Mouse (Mus musculus) MEL (cell line): ENCODE data around the gene Btbd17. TPM values are rescaled to one million over a fixed set of nuclear protein-coding genes. Genes with fewer than 3 reads are reported as not detected.

ENCODE experiments used
- DNase-seq: peaks from one replicate; pipeline ENCODE4 v3.0.0; 2011; ENCODE audit warnings: low read depth, low spot score
- H3K27ac ChIP-seq: 2 replicates; pipeline ENCODE4 v1.5.1; 2012; ENCODE audit warnings: low read depth, mild to moderate bottlenecking, control low read depth, low read length, moderate library complexity; ENCODE audit not compliant: control insufficient read depth
- H3K27me3 ChIP-seq, 2 experiments: fragments of 150-350 bp in 1 of 2; sonication (generic) in 1 of 2; 2 replicates each; pipeline ENCODE4 v1.6.1; 2012; ENCODE audit warnings: low read length in 2 of 2, mild to moderate bottlenecking in 2 of 2, improper control_type of control experiment in 1 of 2, moderate library complexity in 1 of 2; ENCODE audit not compliant: insufficient read depth in 2 of 2, control insufficient read depth in 1 of 2
- H3K36me3 ChIP-seq, 2 experiments: 2 replicates each; pipeline ENCODE4 v1.6.1; 2012 to 2014; ENCODE audit warnings: low read length in 2 of 2, improper control_type of control experiment in 1 of 2, inconsistent platforms in 1 of 2, mild to moderate bottlenecking in 1 of 2; ENCODE audit not compliant: insufficient read depth in 2 of 2, control insufficient read depth in 1 of 2
- H3K4me1 ChIP-seq, 2 experiments: fragments of 150-350 bp in 1 of 2; sonication (generic) in 1 of 2; 2 replicates each; pipeline ENCODE4 v1.6.1; 2012; ENCODE audit warnings: low read length in 2 of 2, improper control_type of control experiment in 1 of 2, mild to moderate bottlenecking in 1 of 2; ENCODE audit not compliant: insufficient read depth in 2 of 2, control insufficient read depth in 1 of 2
- H3K4me3 ChIP-seq, 2 experiments: fragments of 150-350 bp in 1 of 2; sonication (generic) in 1 of 2; 2 replicates each; pipeline ENCODE4 v1.5.1; 2012; ENCODE audit warnings: low read depth in 2 of 2, low read length in 2 of 2, mild to moderate bottlenecking in 2 of 2, moderate library complexity in 2 of 2, control low read depth in 1 of 2, improper control_type of control experiment in 1 of 2; ENCODE audit not compliant: control insufficient read depth in 1 of 2, insufficient read depth in 1 of 2
- H3K79me2 ChIP-seq: 2 replicates; pipeline ENCODE4 v1.6.1; 2012; ENCODE audit warnings: mild to moderate bottlenecking, low read length, moderate library complexity; ENCODE audit not compliant: control insufficient read depth, poor library complexity, insufficient read depth
- H3K9ac ChIP-seq: 2 replicates; pipeline ENCODE4 v1.6.1; 2012; ENCODE audit warnings: low read depth, mild to moderate bottlenecking, control low read depth, low read length, moderate library complexity; ENCODE audit not compliant: control insufficient read depth, poor library complexity, severe bottlenecking
- H3K9me3 ChIP-seq: fragments of 150-350 bp; sonication (generic); replicated peaks from 2 replicates; pipeline ENCODE4 v1.6.1; 2012; ENCODE audit warnings: mild to moderate bottlenecking, low read length, improper control_type of control experiment, moderate library complexity; ENCODE audit not compliant: insufficient read depth
- BHLHE40 ChIP-seq: IDR thresholded peaks from 2 replicates; pipeline ENCODE4 v1.6.1; 2012; ENCODE audit warnings: low read depth, mild to moderate bottlenecking, inconsistent platforms, low read length, improper control_type of control experiment, borderline replicate concordance
- CHD1 ChIP-seq: IDR thresholded peaks from 2 replicates; pipeline ENCODE4 v1.6.1; 2012; ENCODE audit warnings: low read depth, mild to moderate bottlenecking, inconsistent platforms, low read length, improper control_type of control experiment
- GATA1 ChIP-seq: IDR thresholded peaks from 2 replicates; pipeline ENCODE4 v1.6.1; 2011; ENCODE audit warnings: low read depth, low read length, improper control_type of control experiment
- KAT2A ChIP-seq: conservative IDR thresholded peaks from 2 replicates; pipeline ENCODE4 v1.6.1; 2012; ENCODE audit warnings: low read depth, low read length, improper control_type of control experiment, inconsistent platforms
- MAZ ChIP-seq: IDR thresholded peaks from 2 replicates; pipeline ENCODE4 v1.6.1; 2012; ENCODE audit warnings: low read depth, mild to moderate bottlenecking, inconsistent platforms, low read length, improper control_type of control experiment
- MXI1 ChIP-seq: IDR thresholded peaks from 2 replicates; pipeline ENCODE4 v1.6.1; 2011; ENCODE audit warnings: mild to moderate bottlenecking, low read depth, low read length, improper control_type of control experiment
- MYB ChIP-seq: IDR thresholded peaks from 2 replicates; pipeline ENCODE4 v1.6.1; 2011; ENCODE audit warnings: mild to moderate bottlenecking, low read depth, low read length, improper control_type of control experiment
- MYC ChIP-seq: IDR thresholded peaks from 2 replicates; pipeline ENCODE4 v1.6.1; 2011; ENCODE audit warnings: low read depth, mild to moderate bottlenecking, low read length, improper control_type of control experiment, moderate library complexity
- NELFE ChIP-seq: IDR thresholded peaks from 2 replicates; pipeline ENCODE4 v1.6.1; 2011; ENCODE audit warnings: low read depth, low read length, improper control_type of control experiment
- NRF1 ChIP-seq: IDR thresholded peaks from 2 replicates; pipeline ENCODE4 v1.6.1; 2014; ENCODE audit warnings: low read depth, mild to moderate bottlenecking, inconsistent platforms, low read length, improper control_type of control experiment, moderate library complexity; ENCODE audit not compliant: poor library complexity, insufficient read depth, severe bottlenecking
- POLR2AphosphoS5 ChIP-seq: IDR thresholded peaks from 2 replicates; pipeline ENCODE4 v1.6.1; 2012; ENCODE audit warnings: low read depth, borderline replicate concordance, mild to moderate bottlenecking, inconsistent platforms, low read length, moderate library complexity, mixed read lengths
- RCOR1 ChIP-seq: IDR thresholded peaks from 2 replicates; pipeline ENCODE4 v1.6.1; 2012; ENCODE audit warnings: low read depth, mild to moderate bottlenecking, inconsistent platforms, low read length, improper control_type of control experiment
- TAL1 ChIP-seq: IDR thresholded peaks from 2 replicates; pipeline ENCODE4 v1.6.1; 2012; ENCODE audit warnings: mild to moderate bottlenecking, inconsistent platforms, low read length, moderate library complexity, mixed read lengths
- TCF12 ChIP-seq: IDR thresholded peaks from 2 replicates; pipeline ENCODE4 v1.6.1; 2014; ENCODE audit warnings: low read depth, mild to moderate bottlenecking, inconsistent platforms, low read length, improper control_type of control experiment, moderate library complexity
- ZKSCAN1 ChIP-seq: IDR thresholded peaks from 2 replicates; pipeline ENCODE4 v1.6.1; 2012; ENCODE audit warnings: low read depth, mild to moderate bottlenecking, inconsistent platforms, low read length, improper control_type of control experiment, moderate library complexity
- ZNF384 ChIP-seq: IDR thresholded peaks from 2 replicates; pipeline ENCODE4 v1.6.1; 2012; ENCODE audit warnings: low read depth, mild to moderate bottlenecking, inconsistent platforms, low read length, improper control_type of control experiment
- polyA plus RNA-seq, 2 experiments: library from polyadenylated mRNA; stranded (reverse) in 1 of 2; unstranded in 1 of 2; fragments of >175 nt in 1 of 2; fragments of >200 nt in 1 of 2; gene quantifications; 2 replicates each; pipeline versions ENCODE4 v1.2.1 to v1.2.4; 2012; ENCODE audit warnings: low replicate concordance in 2 of 2, low read depth in 1 of 2; ENCODE audit not compliant: insufficient read length in 2 of 2, insufficient read depth in 1 of 2, missing spikeins in 1 of 2
- total RNA-seq: library from RNA; depleted of rRNA; stranded (reverse); fragments of 300-350 nt; gene quantifications from 2 replicates; pipeline ENCODE4 v1.2.3, GENCODE M21; 2012

Gene Btbd17
- total and polyA plus RNA-seq, 3 experiments: not detected

DNA sequence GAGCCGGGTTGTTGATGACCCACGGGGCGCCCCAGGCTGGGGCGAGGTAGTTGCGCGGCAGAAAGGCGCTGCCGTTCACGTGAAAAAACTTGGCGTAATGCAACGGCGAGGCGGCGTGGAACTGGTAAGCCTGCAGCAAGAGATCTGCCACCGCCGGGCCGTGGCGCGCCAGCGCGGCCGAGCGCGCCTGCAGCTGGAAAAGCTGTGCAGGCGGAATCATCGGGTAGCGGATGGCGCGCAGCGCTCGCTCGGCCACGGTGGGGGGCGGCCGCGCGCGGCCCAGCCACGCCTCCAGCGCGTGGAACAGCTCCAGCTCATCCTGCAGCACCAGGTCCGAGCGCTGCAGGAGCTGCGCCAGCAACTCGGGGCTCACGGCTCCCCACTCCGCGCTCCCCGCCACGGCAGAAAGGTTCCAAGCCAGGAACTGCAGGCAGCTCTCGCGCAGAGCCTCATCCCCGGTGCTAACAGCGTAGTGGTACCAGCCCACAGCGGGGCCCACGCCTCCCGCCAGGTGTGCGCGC, 3.8 kb downstream of the Btbd17 start:
- no peak overlapping the region for H3K9ac ChIP-seq
- no peaks in the 10 kb centered on the region for H3K79me2 ChIP-seq
- no peak overlapping the region for H3K27ac ChIP-seq
- no peak for DNase-seq
- H3K9me3 ChIP-seq: no peaks in the 10 kb centered on the region
- TF ChIP-seq TAL1: no peak
- TF ChIP-seq ZKSCAN1: no peak
- no peak for TF ChIP-seq MYC
- no peak for TF ChIP-seq NRF1
- TF ChIP-seq BHLHE40: no peak
- no peak for TF ChIP-seq MAZ
- TF ChIP-seq NELFE: no peak
- no peak for TF ChIP-seq POLR2AphosphoS5
- no peak for TF ChIP-seq GATA1
- TF ChIP-seq MYB: no peak
- TF ChIP-seq MXI1: no peak
- TF ChIP-seq TCF12: no peak
- no peak for TF ChIP-seq ZNF384
- H3K4me3 ChIP-seq: no peak overlapping the region
- H3K36me3 ChIP-seq: no peaks in the 10 kb centered on the region
- H3K27me3 ChIP-seq: no peaks in the 10 kb centered on the region
- H3K4me1 ChIP-seq: no peaks in the 10 kb centered on the region

DNA sequence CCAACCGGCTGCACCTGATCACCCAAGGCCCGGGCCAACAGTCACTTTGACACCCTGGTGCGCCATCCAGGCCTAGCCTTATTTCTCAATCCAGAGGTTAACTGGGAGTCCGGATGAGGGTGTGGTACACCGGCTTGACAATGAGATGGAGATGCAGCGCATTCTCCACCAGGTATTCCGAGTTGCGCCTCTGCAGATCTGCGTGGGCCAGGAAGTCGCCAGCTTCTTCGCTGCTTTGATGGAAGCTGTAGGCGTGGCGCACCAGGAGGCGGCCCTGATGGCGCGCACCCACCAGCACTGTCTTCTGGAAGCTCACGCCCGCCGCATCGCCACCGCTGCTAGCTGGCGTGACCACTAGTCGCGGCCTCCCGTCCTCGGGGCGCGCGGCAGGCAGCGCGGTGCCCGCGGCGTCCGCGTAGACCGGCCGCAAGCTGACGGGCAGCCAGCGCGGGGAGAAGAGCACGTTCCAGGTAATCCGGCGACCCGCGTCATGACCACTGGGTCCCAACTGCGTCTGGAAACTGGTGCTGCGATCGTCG, 4.3 kb downstream of the Btbd17 start:
- H3K9me3 ChIP-seq: no peaks in the 10 kb centered on the region
- H3K9ac ChIP-seq: no peak overlapping the region
- H3K4me3 ChIP-seq: no peak overlapping the region

DNA sequence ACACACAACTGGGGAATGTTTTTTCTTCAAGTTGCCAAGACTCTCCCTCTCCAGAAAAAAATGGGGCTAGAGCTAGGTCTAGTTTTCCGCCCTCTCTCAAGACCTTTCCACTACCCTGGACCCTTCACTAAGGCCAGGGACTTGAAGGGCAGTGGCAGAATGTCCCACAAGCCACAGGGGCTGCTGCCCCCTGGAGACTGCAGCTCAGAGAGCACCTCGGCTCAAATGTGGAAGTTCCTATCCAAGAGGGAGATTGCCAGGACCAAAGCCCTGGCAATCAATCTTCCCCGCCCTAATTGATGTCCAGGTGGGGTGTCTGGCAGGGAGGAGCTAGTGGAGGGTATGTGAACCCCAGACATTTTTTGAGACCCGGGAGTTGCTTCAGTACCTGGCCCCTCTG, 4.9 kb downstream of the Btbd17 start:
- H3K9me3 ChIP-seq: no peaks in the 10 kb centered on the region

More for the DNA sequence above, 4.3 kb downstream of the Btbd17 start:
- no peak overlapping the region for H3K27ac ChIP-seq
- TF ChIP-seq KAT2A (no peak), ZKSCAN1 (no peak)
- H3K4me1 ChIP-seq: no peaks in the 10 kb centered on the region
- no peaks in the 10 kb centered on the region for H3K27me3 ChIP-seq
- DNase-seq: no peak
- H3K36me3 ChIP-seq: no peaks in the 10 kb centered on the region
- H3K79me2 ChIP-seq: no peaks in the 10 kb centered on the region

More for the DNA sequence above, 4.9 kb downstream of the Btbd17 start:
- Histone ChIP-seq H3K4me3 (no peak overlapping the region), H3K27me3 (no peaks in the 10 kb centered on the region), H3K79me2 (no peaks in the 10 kb centered on the region), H3K4me1 (no peaks in the 10 kb centered on the region), H3K27ac (no peak overlapping the region), H3K9ac (no peak overlapping the region), H3K36me3 (no peaks in the 10 kb centered on the region)
- no peak for TF ChIP-seq RCOR1
- no peak for TF ChIP-seq GATA1
- no peak for TF ChIP-seq MAZ
- TF ChIP-seq CHD1: no peak
- no peak for DNase-seq
